Mouse (Mus musculus) megakaryocyte, embryonic 14.5 days (primary cell): Measurements from ENCODE around the gene Csrp1.

ENCODE experiments used
- FLI1 ChIP-seq: IDR thresholded peaks from 2 replicates; pipeline ENCODE4 v1.6.1; 2012; ENCODE audit warnings: low read length, inconsistent platforms, mixed read lengths
- GATA1 ChIP-seq: IDR thresholded peaks from 3 replicates; pipeline ENCODE4 v1.6.1; 2012; ENCODE audit warnings: mixed read lengths, low read length, inconsistent platforms, borderline replicate concordance

- no peak for TF ChIP-seq GATA1
- no peak for TF ChIP-seq FLI1
These were observed 70.0 kb downstream of the Csrp1 start for GRCm38 (mm10) chr1:135789815-135790214.
